Mouse (Mus musculus): ENCODE results near the gene Gm49380.
"Not testable (repeated sequence)": the region's sequence is repeated elsewhere in the genome, so short reads cannot be mapped to it uniquely, and the experiment has no call there.

Gm49380 gene

GRCm38 (mm10) chr9:44124317-44124716 is 11.0 kb upstream of the Gm49380 start:
- no peak for DNase-seq

- DNase-seq = no peak
Observed at GRCm38 (mm10) chr9:44119948-44120465, 6.7 kb upstream of the Gm49380 start.

- DNase-seq = no peak
Observed at GRCm38 (mm10) chr9:44119011-44119410, 5.7 kb upstream of the Gm49380 start.

GRCm38 (mm10) chr9:44116182-44116581 is 2.9 kb upstream of the Gm49380 start:
- no peak for DNase-seq

- DNase-seq = no peak
Observed at GRCm38 (mm10) chr9:44115599-44115998, 2.3 kb upstream of the Gm49380 start.

GRCm38 (mm10) chr9:44114453-44114852 is 1.2 kb upstream of the Gm49380 start:
- no peak for DNase-seq

GRCm38 (mm10) chr9:44111909-44112308 is 1.4 kb downstream of the Gm49380 start:
- not testable (repeated sequence) for DNase-seq

GRCm38 (mm10) chr9:44109360-44110095 is 3.8 kb downstream of the Gm49380 start:
- peak; percentile 67 for DNase-seq

- no peak for DNase-seq
Observed at GRCm38 (mm10) chr9:44108269-44109055, 4.8 kb downstream of the Gm49380 start.

GRCm38 (mm10) chr9:44107557-44108179 is 5.6 kb downstream of the Gm49380 start:
- no peak for DNase-seq

- peak; percentile 81 for DNase-seq
Observed at GRCm38 (mm10) chr9:44107110-44107509, 6.2 kb downstream of the Gm49380 start, which contains the start of gene C1qtnf5. Gene C1qtnf5, plus strand, starts transcription at chr9:44107245.

GRCm38 (mm10) chr9:44106596-44106995 is 6.7 kb downstream of the Gm49380 start:
- no peak for DNase-seq

GRCm38 (mm10) chr9:44106182-44106581 is 7.1 kb downstream of the Gm49380 start:
- no peak for DNase-seq

- no peak for DNase-seq
Observed at GRCm38 (mm10) chr9:44105781-44106180, 7.5 kb downstream of the Gm49380 start.

- no peak for DNase-seq
Observed at GRCm38 (mm10) chr9:44104881-44105280, 8.4 kb downstream of the Gm49380 start.

GRCm38 (mm10) chr9:44101490-44101889 is 11.8 kb downstream of the Gm49380 start, which contains the start of gene Mfrp:
Gene Mfrp, plus strand, starts transcription at chr9:44101729.
- DNase-seq = no peak

GRCm38 (mm10) chr9:44096536-44096935 is 16.8 kb downstream of the Gm49380 start:
- DNase-seq = peak; percentile 67

- no peak for DNase-seq
Observed at GRCm38 (mm10) chr9:44095781-44096180, 17.5 kb downstream of the Gm49380 start.

- DNase-seq = no peak
Observed at GRCm38 (mm10) chr9:44094737-44095136, 18.6 kb downstream of the Gm49380 start.

- DNase-seq = peak; percentile 81
Observed at GRCm38 (mm10) chr9:44093612-44094503, 19.4 kb downstream of the Gm49380 start.

GRCm38 (mm10) chr9:44088877-44089608 is 24.3 kb downstream of the Gm49380 start:
- no peak for DNase-seq
